Mouse (Mus musculus) ES-E14 (cell line): ENCODE data around the gene Stat5b. TPM values are rescaled to one million over a fixed set of nuclear protein-coding genes. Genes with fewer than 3 reads are reported as not detected.

ENCODE experiments used
- DNase-seq: peaks from one replicate; pipeline ENCODE4 v3.0.0-alpha.2; 2013; ENCODE audit warnings: low read depth, low spot score
- H3K27ac ChIP-seq: 2 replicates; pipeline ENCODE4 v1.5.1; 2012; ENCODE audit warnings: low read depth, mild to moderate bottlenecking, low read length, moderate library complexity, mixed read lengths; ENCODE audit not compliant: poor library complexity, insufficient read depth, severe bottlenecking
- H3K36me3 ChIP-seq: 2 replicates; pipeline ENCODE4 v1.6.1; 2012; ENCODE audit warnings: mild to moderate bottlenecking, low read length, moderate library complexity, mixed read lengths; ENCODE audit not compliant: control insufficient read depth, poor library complexity, insufficient read depth, severe bottlenecking
- H3K4me1 ChIP-seq, 2 experiments: fragments of 150-350 bp in 1 of 2; sonication (generic) in 1 of 2; 2 replicates each; pipeline ENCODE4 v1.6.1; 2012; ENCODE audit warnings: low read length in 2 of 2, mild to moderate bottlenecking in 1 of 2, mixed read lengths in 1 of 2; ENCODE audit not compliant: control insufficient read depth in 2 of 2, insufficient read depth in 2 of 2, poor library complexity in 1 of 2
- H3K4me3 ChIP-seq, 2 experiments: fragments of 150-350 bp in 1 of 2; sonication (generic) in 1 of 2; 2 replicates each; pipeline ENCODE4 v1.5.1; 2012; ENCODE audit warnings: low read length in 2 of 2, low read depth in 1 of 2, mild to moderate bottlenecking in 1 of 2, mixed read lengths in 1 of 2; ENCODE audit not compliant: insufficient read depth in 1 of 2, poor library complexity in 1 of 2, severe bottlenecking in 1 of 2
- H3K9ac ChIP-seq: 2 replicates; pipeline ENCODE4 v1.6.1; 2012; ENCODE audit warnings: low read depth, mild to moderate bottlenecking, low read length, mixed read lengths; ENCODE audit not compliant: poor library complexity, insufficient read depth, severe bottlenecking
- H3K9me3 ChIP-seq: fragments of 150-350 bp; sonication (generic); 2 replicates; pipeline ENCODE4 v1.6.1; 2012; ENCODE audit warnings: low read depth, mild to moderate bottlenecking, low read length; ENCODE audit not compliant: control insufficient read depth, insufficient read depth
- CHD2 ChIP-seq: IDR thresholded peaks from 2 replicates; pipeline ENCODE4 v1.6.1; 2014; ENCODE audit warnings: mild to moderate bottlenecking, low read depth, low read length, inconsistent platforms
- HCFC1 ChIP-seq: IDR thresholded peaks from 2 replicates; pipeline ENCODE4 v1.6.1; 2012; ENCODE audit warnings: low read length, inconsistent platforms, borderline replicate concordance; ENCODE audit not compliant: insufficient read depth
- MAFK ChIP-seq: IDR thresholded peaks from 2 replicates; pipeline ENCODE4 v1.6.1; 2014; ENCODE audit warnings: mild to moderate bottlenecking, low read depth, low read length, inconsistent platforms; ENCODE audit not compliant: insufficient read depth
- ZC3H11A ChIP-seq: IDR thresholded peaks from 2 replicates; pipeline ENCODE4 v1.6.1; 2012; ENCODE audit warnings: low read depth, mild to moderate bottlenecking, inconsistent platforms, low read length, borderline replicate concordance
- ZNF384 ChIP-seq: IDR thresholded peaks from 2 replicates; pipeline ENCODE4 v1.6.1; 2012; ENCODE audit warnings: low read depth, low read length, inconsistent platforms
- in situ Hi-C, 2 experiments: fragments of 600-800 bp; cut with MboI; formaldehyde crosslinking; loops; one replicate each; pipeline ENCODE4 v1.15.1; 2025; ENCODE audit warnings: low sequenced_read_pairs in 2 of 2, inconsistent platforms in 1 of 2; ENCODE audit not compliant: unreplicated experiment in 2 of 2
- total RNA-seq: library from RNA; depleted of rRNA; stranded (reverse); fragments of 300-350 nt; gene quantifications from 2 replicates; pipeline ENCODE4 v1.2.3, GENCODE M21; 2012

The Stat5b gene
- total RNA-seq, 1 experiment: 3.4 TPM

DNA sequence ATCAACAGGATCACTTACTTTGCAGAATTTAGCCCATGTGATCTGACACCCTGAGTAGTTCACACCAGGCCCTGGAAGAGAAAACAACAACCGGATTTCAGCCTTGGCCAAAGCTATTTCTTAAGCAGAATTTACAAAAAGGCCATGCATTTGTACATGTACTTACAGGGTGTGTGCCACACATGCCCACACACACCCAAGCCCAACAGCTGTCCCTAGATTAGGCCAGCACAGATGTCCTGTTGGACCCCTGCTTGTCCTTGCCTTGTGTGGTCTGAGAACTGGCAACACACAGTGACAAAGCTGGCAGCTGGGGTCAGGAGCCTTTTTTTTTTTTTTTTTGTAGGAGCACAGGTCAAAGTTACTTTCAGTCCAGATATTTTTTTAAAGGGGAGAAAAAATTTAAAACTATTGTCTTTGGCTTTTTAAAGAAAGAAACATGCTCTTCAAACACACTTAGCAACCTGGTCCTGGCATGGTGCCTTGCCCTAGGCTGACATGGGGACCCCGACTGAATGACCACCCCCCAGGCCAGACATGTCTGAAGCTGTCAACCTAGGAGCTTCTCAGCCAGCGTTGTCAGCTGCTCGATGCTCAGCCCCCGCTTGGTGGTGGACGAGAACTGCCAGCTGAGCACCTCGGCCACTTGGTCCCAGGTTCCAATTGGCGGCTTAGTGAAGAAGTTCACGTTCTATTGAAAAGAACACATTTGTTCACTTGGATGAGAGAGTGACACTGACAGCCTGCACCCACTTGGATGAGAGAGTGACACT is 43.8 kb upstream of the Stat5b start:
- in situ Hi-C loops: no loop called here
- no peaks in the 10 kb centered on the region for H3K9me3 ChIP-seq
- H3K9ac ChIP-seq: no peak overlapping the region
- H3K27ac ChIP-seq: no peak overlapping the region
- TF ChIP-seq HCFC1 (no peak), ZC3H11A (no peak), CHD2 (no peak), MAFK (no peak), ZNF384 (no peak)
- DNase-seq: no peak
- H3K4me1 ChIP-seq: no peaks in the 10 kb centered on the region
- no peak overlapping the region for H3K4me3 ChIP-seq
- peaks cover 64% of the 10 kb centered on the region for H3K36me3 ChIP-seq

DNA sequence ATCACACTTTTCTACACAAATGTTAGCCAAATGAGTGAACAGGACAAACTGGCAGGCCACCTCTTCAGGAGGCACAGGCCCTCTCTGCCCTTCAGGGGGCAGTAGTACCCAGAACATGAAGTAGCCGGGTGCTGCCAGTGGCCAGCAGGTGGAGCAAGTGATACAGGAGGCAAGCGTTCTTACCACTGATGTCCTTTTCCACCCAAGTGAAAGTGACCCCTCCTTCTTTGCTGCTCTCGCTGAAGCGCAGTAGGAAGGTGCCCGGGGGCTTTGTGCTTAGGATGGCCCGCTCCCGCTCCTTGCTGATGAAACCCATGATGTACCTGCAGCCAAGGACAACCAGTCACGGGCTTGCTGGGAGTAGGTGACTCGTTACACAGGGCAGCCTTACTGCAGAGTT is 43.0 kb upstream of the Stat5b start:
- Histone ChIP-seq H3K9ac (no peak overlapping the region), H3K36me3 (peaks cover 67% of the 10 kb centered on the region), H3K4me1 (no peaks in the 10 kb centered on the region), H3K9me3 (no peaks in the 10 kb centered on the region), H3K4me3 (no peak overlapping the region), H3K27ac (no peak overlapping the region)
- in situ Hi-C loops: no loop called here
- peak; percentile 74 for DNase-seq
- TF ChIP-seq ZNF384 (0 out of 2 replicates have a peak, but pooled peaks have one; percentile 45), CHD2 (no peak), ZC3H11A (peak; percentile 76)

DNA sequence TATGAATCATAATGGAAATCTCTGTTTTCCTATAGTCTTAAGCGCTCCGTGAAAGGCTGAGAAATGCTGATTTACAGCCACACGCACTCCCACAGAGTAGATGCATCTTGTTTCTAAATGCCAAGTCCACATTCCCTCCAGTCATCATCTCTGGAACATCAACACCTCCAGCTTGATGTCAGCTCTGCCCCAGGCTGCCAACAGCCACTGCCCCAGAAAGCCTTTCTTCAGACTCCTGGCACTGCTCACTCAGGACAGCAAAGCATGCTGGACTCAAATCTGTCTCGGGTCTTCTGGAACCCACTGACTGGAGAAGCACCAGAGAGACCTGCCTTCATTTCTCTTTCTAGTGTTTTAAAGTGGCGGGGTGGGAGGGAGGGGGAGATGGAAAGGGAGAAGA is 41.9 kb upstream of the Stat5b start:
- Histone ChIP-seq H3K9me3 (no peaks in the 10 kb centered on the region), H3K4me1 (no peaks in the 10 kb centered on the region), H3K4me3 (no peak overlapping the region), H3K9ac (no peak overlapping the region), H3K27ac (no peak overlapping the region), H3K36me3 (peaks cover 66% of the 10 kb centered on the region)
- DNase-seq: no peak
- no peak for TF ChIP-seq ZC3H11A
- no peak for TF ChIP-seq ZNF384
- no peak for TF ChIP-seq CHD2
- no peak for TF ChIP-seq MAFK
- TF ChIP-seq HCFC1: no peak
- in situ Hi-C loops: no loop called here

DNA sequence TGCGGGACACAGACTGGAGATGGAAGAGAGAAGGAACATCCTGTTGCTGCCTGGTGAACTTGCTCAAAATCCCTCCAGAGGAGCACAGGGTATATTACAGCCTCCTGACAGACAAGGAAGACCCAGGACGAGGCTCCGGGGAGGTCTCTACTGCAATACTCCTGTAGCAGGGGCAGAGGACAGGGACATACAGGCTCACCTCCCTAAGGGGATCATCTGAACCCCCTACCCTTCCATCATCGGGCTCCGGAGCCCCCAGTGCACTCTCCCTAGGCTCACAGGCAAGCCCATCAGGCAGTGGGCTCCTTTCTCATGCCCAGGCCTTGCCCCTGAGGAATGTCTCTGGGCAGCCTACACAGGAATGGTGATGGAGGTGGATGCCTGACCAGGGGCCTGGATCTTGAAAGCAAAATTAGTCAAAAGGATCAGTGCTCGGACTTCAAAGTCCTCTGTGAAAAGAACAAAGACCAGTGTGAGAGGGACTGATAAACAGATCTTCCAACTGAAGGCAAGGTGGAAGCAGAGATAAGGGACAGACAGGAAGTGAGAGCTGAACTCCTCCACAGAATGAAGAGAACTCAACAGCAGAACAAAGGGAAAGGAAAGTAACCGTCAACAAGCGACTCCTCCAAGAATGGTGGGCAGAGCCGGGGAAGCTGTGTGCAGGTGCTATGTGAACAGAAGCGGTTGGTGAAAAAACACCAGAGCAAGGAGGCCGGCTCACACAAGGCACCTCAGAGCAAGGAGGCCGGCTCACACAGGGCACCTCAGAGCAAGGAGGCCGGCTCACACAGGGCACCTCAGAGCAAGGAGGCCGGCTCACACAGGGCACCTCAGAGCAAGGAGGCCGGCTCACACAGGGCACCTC is 41.0 kb upstream of the Stat5b start:
- no peaks in the 10 kb centered on the region for H3K9me3 ChIP-seq
- no peaks in the 10 kb centered on the region for H3K4me1 ChIP-seq
- in situ Hi-C loops: no loop called here
- no peak overlapping the region for H3K9ac ChIP-seq
- DNase-seq: no peak
- no peak overlapping the region for H3K27ac ChIP-seq
- H3K4me3 ChIP-seq: no peak overlapping the region
- TF ChIP-seq ZC3H11A (no peak), MAFK (no peak), CHD2 (no peak), HCFC1 (no peak), ZNF384 (no peak)
- H3K36me3 ChIP-seq: peaks cover 67% of the 10 kb centered on the region
